Mouse (Mus musculus) embryonic fibroblast, embryonic 13.5 days (primary cell): Measurements from ENCODE around the gene Dagla. TPM values are rescaled to one million over a fixed set of nuclear protein-coding genes. Genes with fewer than 3 reads are reported as not detected.

Experiments
- H3K27ac ChIP-seq: 2 replicates; pipeline ENCODE4 v1.5.1; 2012; ENCODE audit warnings: low read length, control low read depth, inconsistent platforms; ENCODE audit not compliant: insufficient read depth
- H3K4me1 ChIP-seq: 2 replicates; pipeline ENCODE4 v1.6.1; 2011; ENCODE audit warnings: low read length; ENCODE audit not compliant: control insufficient read depth, insufficient read depth
- H3K4me3 ChIP-seq: 2 replicates; pipeline ENCODE4 v1.5.1; 2011; ENCODE audit warnings: mild to moderate bottlenecking, control low read depth, low read length; ENCODE audit not compliant: insufficient read depth
- CTCF ChIP-seq: IDR thresholded peaks from 2 replicates; pipeline ENCODE4 v1.5.1; 2011; ENCODE audit warnings: mild to moderate bottlenecking, control low read depth, low read length, moderate library complexity, borderline replicate concordance; ENCODE audit not compliant: insufficient read depth
- POLR2A ChIP-seq: IDR thresholded peaks from 2 replicates; pipeline ENCODE4 v1.6.1; 2011; ENCODE audit warnings: low read depth, mild to moderate bottlenecking, control low read depth, low read length, moderate library complexity
- polyA plus RNA-seq: library from polyadenylated mRNA; stranded (reverse); fragments of >200 nt; gene quantifications from 2 replicates; pipeline ENCODE4 v1.2.4, GENCODE M21; 2011; ENCODE audit warnings: low read depth; ENCODE audit not compliant: missing spikeins, insufficient read length

The Dagla gene
- polyA plus RNA-seq, 1 experiment, result 5.8 TPM

- Histone ChIP-seq H3K4me1 (no peaks in the 10 kb centered on the region), H3K27ac (no peak overlapping the region), H3K4me3 (no peak overlapping the region)
- TF ChIP-seq CTCF (no peak), POLR2A (no peak)
Measured at GRCm38 (mm10) chr19:10213796-10214471, 90.7 kb downstream of the Dagla start.

GRCm38 (mm10) chr19:10210885-10211284, 93.8 kb downstream of the Dagla start:
- H3K4me3 ChIP-seq, result no peak overlapping the region
- TF ChIP-seq POLR2A (no peak), CTCF (no peak)
- no peaks in the 10 kb centered on the region for H3K4me1 ChIP-seq
- H3K27ac ChIP-seq, result no peak overlapping the region

GRCm38 (mm10) chr19:10208851-10209250, 95.8 kb downstream of the Dagla start:
- no peak for TF ChIP-seq CTCF
- no peak for TF ChIP-seq POLR2A
- no peaks in the 10 kb centered on the region for H3K4me1 ChIP-seq
- H3K27ac ChIP-seq, result no peak overlapping the region
- no peak overlapping the region for H3K4me3 ChIP-seq

- Histone ChIP-seq H3K4me3 (peak overlapping the region; percentile 89), H3K4me1 (0 out of 2 replicates have a peak, but pooled peaks cover 3% of the 10 kb centered on the region), H3K27ac (no peak overlapping the region)
- TF ChIP-seq POLR2A (no peak), CTCF (no peak)
Measured at GRCm38 (mm10) chr19:10205051-10205450, 99.6 kb downstream of the Dagla start.

- Histone ChIP-seq H3K27ac (peak overlapping the region; percentile 57; the same call in 1 of the 2 replicates), H3K4me1 (0 out of 2 replicates have a peak, but pooled peaks cover 3% of the 10 kb centered on the region), H3K4me3 (peak overlapping the region; percentile 89)
- no peak for TF ChIP-seq CTCF
- TF ChIP-seq POLR2A, result 0 out of 2 replicates have a peak, but pooled peaks have one; percentile 9
Measured at GRCm38 (mm10) chr19:10204616-10205001, 100.1 kb downstream of the Dagla start.

GRCm38 (mm10) chr19:10203848-10204615, 100.6 kb downstream of the Dagla start, which contains the start of the genes Tmem258 and Fen1:
Gene Tmem258 (plus strand): TSS chr19:10204014.
Gene Fen1 (minus strand): TSS chr19:10204169.
- H3K4me3 ChIP-seq, result peak within 1 kb of the TSS; percentile 89
- 0 out of 2 replicates have a peak, but pooled peaks cover 3% of the 10 kb centered on the region for H3K4me1 ChIP-seq

GRCm38 (mm10) chr19:10203146-10203847, 101.4 kb downstream of the Dagla start:
- TF ChIP-seq POLR2A (0 out of 2 replicates have a peak, but pooled peaks have one; percentile 48), CTCF (no peak)
- Histone ChIP-seq H3K27ac (peak overlapping the region; percentile 71; the same call in 1 of the 2 replicates), H3K4me3 (peak overlapping the region; percentile 89), H3K4me1 (0 out of 2 replicates have a peak, but pooled peaks cover 3% of the 10 kb centered on the region)

More at GRCm38 (mm10) chr19:10203848-10204615, 100.6 kb downstream of the Dagla start, which contains the start of the genes Tmem258 and Fen1:
- H3K27ac ChIP-seq, result peak within 1 kb of the TSS; percentile 71
- peak; percentile 88 for TF ChIP-seq POLR2A
- TF ChIP-seq CTCF, result no peak

GRCm38 (mm10) chr19:10198723-10199122, 106.0 kb downstream of the Dagla start:
- peak; percentile 97 for TF ChIP-seq CTCF
- no peak for TF ChIP-seq POLR2A
- Histone ChIP-seq H3K4me1 (0 out of 2 replicates have a peak, but pooled peaks cover 3% of the 10 kb centered on the region), H3K4me3 (no peak overlapping the region), H3K27ac (no peak overlapping the region)

- TF ChIP-seq CTCF (no peak), POLR2A (no peak)
- no peak overlapping the region for H3K27ac ChIP-seq
- H3K4me3 ChIP-seq, result no peak overlapping the region
- H3K4me1 ChIP-seq, result 0 out of 2 replicates have a peak, but pooled peaks cover 3% of the 10 kb centered on the region
Measured at GRCm38 (mm10) chr19:10198286-10198685, 106.4 kb downstream of the Dagla start.
